Mouse (Mus musculus): Measurements from ENCODE around the gene Upk2.

Upk2 gene

GRCm38 (mm10) chr9:44487441-44487840 is 32.7 kb upstream of the Upk2 start:
- DNase-seq: no peak

GRCm38 (mm10) chr9:44486741-44487421 is 32.1 kb upstream of the Upk2 start:
- DNase-seq: no peak

GRCm38 (mm10) chr9:44486335-44486734 is 31.6 kb upstream of the Upk2 start:
- no peak for DNase-seq

- DNase-seq: no peak
These were observed 30.9 kb upstream of the Upk2 start for GRCm38 (mm10) chr9:44485516-44486161.

- no peak for DNase-seq
These were observed 30.3 kb upstream of the Upk2 start for GRCm38 (mm10) chr9:44485105-44485515.

GRCm38 (mm10) chr9:44484311-44485104 is 29.7 kb upstream of the Upk2 start:
- no peak for DNase-seq

GRCm38 (mm10) chr9:44483510-44484044 is 28.8 kb upstream of the Upk2 start:
- DNase-seq: peak; percentile 67

- peak; percentile 58 for DNase-seq
These were observed 28.3 kb upstream of the Upk2 start for GRCm38 (mm10) chr9:44483041-44483509.

GRCm38 (mm10) chr9:44482552-44482951 is 27.8 kb upstream of the Upk2 start, which contains the start of gene Bcl9l:
Gene Bcl9l (plus strand): TSS chr9:44482825.
- peak; percentile 93 for DNase-seq

GRCm38 (mm10) chr9:44482112-44482511 is 27.3 kb upstream of the Upk2 start:
- DNase-seq: no peak

GRCm38 (mm10) chr9:44479628-44480428 is 25.1 kb upstream of the Upk2 start:
- peak; percentile 88 for DNase-seq

- DNase-seq: peak; percentile 44
These were observed 24.3 kb upstream of the Upk2 start for GRCm38 (mm10) chr9:44478959-44479605.

- peak; percentile 49 for DNase-seq
These were observed 23.6 kb upstream of the Upk2 start for GRCm38 (mm10) chr9:44478229-44478921.

- peak; percentile 49 for DNase-seq
These were observed 22.8 kb upstream of the Upk2 start for GRCm38 (mm10) chr9:44477339-44478228.

- DNase-seq: no peak
These were observed 21.2 kb upstream of the Upk2 start for GRCm38 (mm10) chr9:44475936-44476335.

- DNase-seq: no peak
These were observed 19.6 kb upstream of the Upk2 start for GRCm38 (mm10) chr9:44474327-44474726.

- no peak for DNase-seq
These were observed 18.4 kb upstream of the Upk2 start for GRCm38 (mm10) chr9:44473184-44473583.

GRCm38 (mm10) chr9:44468800-44469199 is 14.0 kb upstream of the Upk2 start:
- DNase-seq: no peak

GRCm38 (mm10) chr9:44468224-44468623 is 13.4 kb upstream of the Upk2 start:
- no peak for DNase-seq

GRCm38 (mm10) chr9:44461950-44462349 is 7.2 kb upstream of the Upk2 start:
- no peak for DNase-seq

Data from thymus, postnatal 25 days (tissue).